Mouse (Mus musculus): ENCODE data around the gene Gipc2. TPM values are rescaled to one million over a fixed set of nuclear protein-coding genes. Genes with fewer than 3 reads are reported as not detected.

Gipc2 gene
- polyA plus RNA-seq, 1 experiment from 2014 or later, result 4.2 TPM

DNA sequence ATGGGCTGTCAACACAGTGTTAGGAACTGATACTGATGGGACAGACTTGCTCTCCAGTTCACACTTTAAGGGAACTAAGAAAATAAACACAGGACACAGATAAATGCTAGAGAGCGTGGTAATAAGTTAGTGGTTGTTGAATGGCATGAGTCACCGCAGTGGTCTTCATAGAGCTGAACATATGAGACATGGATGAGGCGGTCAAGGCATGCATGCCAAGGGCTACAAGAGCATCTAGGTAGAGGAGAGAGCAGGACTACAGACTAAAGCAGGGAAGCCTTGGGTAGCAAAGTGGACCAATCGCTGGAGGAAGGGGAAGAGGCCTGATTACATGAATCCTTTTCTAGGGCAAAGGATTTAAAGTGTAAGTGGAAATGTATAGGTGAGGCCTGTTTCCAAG lies 41.1 kb upstream of the Gipc2 start:
- Histone ChIP-seq H3K9me3 (replicated peaks; ENCODE audit: control insufficient read depth, low read length) (no peaks in the 10 kb centered on the region), H3K27me3 (ENCODE audit: control insufficient read depth, insufficient read depth, low read length) (no peaks in the 10 kb centered on the region), H3K27ac (replicated peaks; ENCODE audit: low read depth, low read length) (no peak overlapping the region), H3K4me1 (ENCODE audit: control insufficient read depth, insufficient read depth, low read length) (no peaks in the 10 kb centered on the region), H3K9ac (replicated peaks; ENCODE audit: low read length) (no peak overlapping the region), H3K4me2 (ENCODE audit: low read depth, low read length) (no peak overlapping the region), H3K4me3 (ENCODE audit: low read depth, low read length) (no peak overlapping the region), H3K36me3 (replicated peaks; ENCODE audit: control insufficient read depth, insufficient read depth, low read depth, low read length) (no peaks in the 10 kb centered on the region)
- 92% methylated on average over 4 of the region's 4 CpGs for WGBS
- ATAC-seq (replicated peaks; ENCODE audit: insufficient number of reproducible peaks, low FRiP score, low TSS enrichment, low read depth) (no peak), DNase-seq (ENCODE audit: low spot score) (no peak)

DNA sequence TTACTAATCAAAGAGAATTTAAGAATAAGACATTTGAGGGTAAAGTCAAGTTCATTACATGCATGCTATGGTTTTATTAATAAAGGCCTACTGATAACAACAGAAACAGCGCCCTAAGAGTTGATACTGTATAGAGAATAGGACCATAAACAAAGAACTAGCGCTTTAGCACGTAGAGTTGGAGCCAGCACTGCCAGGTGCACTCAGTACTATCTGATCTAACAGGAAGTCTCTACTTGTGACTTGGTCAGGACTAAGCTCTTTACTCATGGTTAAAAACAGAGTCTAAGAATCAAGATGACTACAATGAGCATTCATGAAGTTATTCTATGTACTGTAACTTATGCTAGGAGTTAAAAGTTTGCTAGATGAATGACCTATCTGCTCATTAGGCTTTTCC lies 38.5 kb upstream of the Gipc2 start:
- Histone ChIP-seq H3K4me1 (ENCODE audit: control insufficient read depth, insufficient read depth, low read length) (no peaks in the 10 kb centered on the region), H3K36me3 (replicated peaks; ENCODE audit: control insufficient read depth, insufficient read depth, low read depth, low read length) (no peaks in the 10 kb centered on the region), H3K9ac (replicated peaks; ENCODE audit: low read length) (no peak overlapping the region), H3K9me3 (replicated peaks; ENCODE audit: control insufficient read depth, low read length) (no peaks in the 10 kb centered on the region), H3K4me3 (ENCODE audit: low read depth, low read length) (no peak overlapping the region), H3K27me3 (ENCODE audit: control insufficient read depth, insufficient read depth, low read length) (no peaks in the 10 kb centered on the region), H3K27ac (replicated peaks; ENCODE audit: low read depth, low read length) (no peak overlapping the region), H3K4me2 (ENCODE audit: low read depth, low read length) (no peak overlapping the region)
- ATAC-seq (replicated peaks; ENCODE audit: insufficient number of reproducible peaks, low FRiP score, low TSS enrichment, low read depth) (no peak), DNase-seq (ENCODE audit: low spot score) (no peak)
- 89% methylated on average over 3 of the region's 3 CpGs for WGBS

GRCm38 (mm10) chr3:152203996-152204395 lies 38.0 kb upstream of the Gipc2 start:
- H3K9ac ChIP-seq (replicated peaks; ENCODE audit: low read length), result no peak overlapping the region
- no peak for ATAC-seq (replicated peaks; ENCODE audit: insufficient number of reproducible peaks, low FRiP score, low TSS enrichment, low read depth)
- no peaks in the 10 kb centered on the region for H3K36me3 ChIP-seq (replicated peaks; ENCODE audit: control insufficient read depth, insufficient read depth, low read depth, low read length)
- DNase-seq (ENCODE audit: low spot score), result no peak
- no peak overlapping the region for H3K27ac ChIP-seq (replicated peaks; ENCODE audit: low read depth, low read length)
- no peak overlapping the region for H3K4me2 ChIP-seq (ENCODE audit: low read depth, low read length)
- no peak overlapping the region for H3K4me3 ChIP-seq (ENCODE audit: low read depth, low read length)
- no peaks in the 10 kb centered on the region for H3K4me1 ChIP-seq (ENCODE audit: control insufficient read depth, insufficient read depth, low read length)
- H3K27me3 ChIP-seq (ENCODE audit: control insufficient read depth, insufficient read depth, low read length), result no peaks in the 10 kb centered on the region
- 72% methylated on average over 3 of the region's 3 CpGs for WGBS
- no peaks in the 10 kb centered on the region for H3K9me3 ChIP-seq (replicated peaks; ENCODE audit: control insufficient read depth, low read length)

GRCm38 (mm10) chr3:152203411-152203810 lies 37.4 kb upstream of the Gipc2 start:
- Histone ChIP-seq H3K4me3 (ENCODE audit: low read depth, low read length) (no peak overlapping the region), H3K27ac (replicated peaks; ENCODE audit: low read depth, low read length) (no peak overlapping the region), H3K9me3 (replicated peaks; ENCODE audit: control insufficient read depth, low read length) (no peaks in the 10 kb centered on the region), H3K9ac (replicated peaks; ENCODE audit: low read length) (no peak overlapping the region), H3K36me3 (replicated peaks; ENCODE audit: control insufficient read depth, insufficient read depth, low read depth, low read length) (no peaks in the 10 kb centered on the region), H3K27me3 (ENCODE audit: control insufficient read depth, insufficient read depth, low read length) (no peaks in the 10 kb centered on the region), H3K4me2 (ENCODE audit: low read depth, low read length) (no peak overlapping the region), H3K4me1 (ENCODE audit: control insufficient read depth, insufficient read depth, low read length) (no peaks in the 10 kb centered on the region)
- ATAC-seq (replicated peaks; ENCODE audit: insufficient number of reproducible peaks, low FRiP score, low TSS enrichment, low read depth) (no peak), DNase-seq (ENCODE audit: low spot score) (no peak)
- WGBS, result 86% methylated on average over 6 of the region's 6 CpGs

DNA sequence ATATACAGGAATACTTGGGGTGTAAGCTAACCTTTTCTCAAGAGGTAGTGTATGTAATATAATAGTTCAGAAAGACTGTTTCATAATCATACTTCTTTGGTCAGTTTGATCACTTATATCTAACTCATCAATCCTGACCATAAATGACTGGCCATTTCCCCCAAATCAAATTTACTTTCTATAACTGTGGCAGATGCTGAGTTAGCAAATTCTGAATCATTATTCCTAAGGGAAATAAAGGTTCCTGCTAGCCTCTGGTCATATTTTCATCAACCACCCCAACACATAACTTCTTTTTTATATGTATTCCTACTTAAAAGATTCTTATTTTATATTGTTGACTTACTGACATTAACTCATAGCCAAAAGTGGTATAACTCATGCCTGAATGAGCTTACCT lies 36.9 kb upstream of the Gipc2 start:
- H3K9me3 ChIP-seq (replicated peaks; ENCODE audit: control insufficient read depth, low read length), result no peaks in the 10 kb centered on the region
- no peak overlapping the region for H3K4me3 ChIP-seq (ENCODE audit: low read depth, low read length)
- H3K4me1 ChIP-seq (ENCODE audit: control insufficient read depth, insufficient read depth, low read length), result no peaks in the 10 kb centered on the region
- H3K27me3 ChIP-seq (ENCODE audit: control insufficient read depth, insufficient read depth, low read length), result no peaks in the 10 kb centered on the region
- no peak overlapping the region for H3K27ac ChIP-seq (replicated peaks; ENCODE audit: low read depth, low read length)
- H3K4me2 ChIP-seq (ENCODE audit: low read depth, low read length), result no peak overlapping the region
- DNase-seq (ENCODE audit: low spot score), result no peak
- ATAC-seq (replicated peaks; ENCODE audit: insufficient number of reproducible peaks, low FRiP score, low TSS enrichment, low read depth), result no peak
- H3K36me3 ChIP-seq (replicated peaks; ENCODE audit: control insufficient read depth, insufficient read depth, low read depth, low read length), result no peaks in the 10 kb centered on the region
- H3K9ac ChIP-seq (replicated peaks; ENCODE audit: low read length), result no peak overlapping the region

GRCm38 (mm10) chr3:152201651-152202050 lies 35.6 kb upstream of the Gipc2 start:
- no peak for DNase-seq (ENCODE audit: low spot score)
- 69% methylated on average over 2 of the region's 2 CpGs for WGBS
- H3K27me3 ChIP-seq (ENCODE audit: control insufficient read depth, insufficient read depth, low read length), result no peaks in the 10 kb centered on the region

DNA sequence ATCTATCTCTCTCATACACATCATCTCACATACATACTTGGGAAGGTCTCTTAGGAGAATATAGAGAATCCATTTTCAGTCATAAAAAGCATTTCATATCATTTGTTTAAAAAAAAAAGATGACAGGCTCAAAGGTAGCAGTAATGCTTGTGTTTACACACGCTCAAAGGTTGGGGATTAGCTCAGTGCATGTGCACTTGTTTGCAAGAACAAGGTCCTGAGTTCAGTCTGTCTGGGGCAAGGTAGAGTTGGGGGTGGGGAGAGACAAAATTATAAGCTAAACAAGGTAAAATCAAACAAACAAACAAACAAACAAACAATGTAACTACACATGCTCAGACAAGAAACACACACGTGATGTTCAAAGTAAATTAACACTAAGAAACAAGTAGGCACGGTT lies 35.2 kb upstream of the Gipc2 start:
- no peak overlapping the region for H3K4me3 ChIP-seq (ENCODE audit: low read depth, low read length)
- H3K27ac ChIP-seq (replicated peaks; ENCODE audit: low read depth, low read length), result no peak overlapping the region
- H3K36me3 ChIP-seq (replicated peaks; ENCODE audit: control insufficient read depth, insufficient read depth, low read depth, low read length), result no peaks in the 10 kb centered on the region
- DNase-seq (ENCODE audit: low spot score) (no peak), ATAC-seq (replicated peaks; ENCODE audit: insufficient number of reproducible peaks, low FRiP score, low TSS enrichment, low read depth) (no peak)
- H3K9me3 ChIP-seq (replicated peaks; ENCODE audit: control insufficient read depth, low read length), result no peaks in the 10 kb centered on the region
- H3K4me2 ChIP-seq (ENCODE audit: low read depth, low read length), result no peak overlapping the region
- 89% methylated on average over 3 of the region's 3 CpGs for WGBS
- H3K4me1 ChIP-seq (ENCODE audit: control insufficient read depth, insufficient read depth, low read length), result no peaks in the 10 kb centered on the region
- H3K9ac ChIP-seq (replicated peaks; ENCODE audit: low read length), result no peak overlapping the region
- no peaks in the 10 kb centered on the region for H3K27me3 ChIP-seq (ENCODE audit: control insufficient read depth, insufficient read depth, low read length)

More at GRCm38 (mm10) chr3:152201651-152202050, 35.6 kb upstream of the Gipc2 start:
- no peak overlapping the region for H3K4me3 ChIP-seq (ENCODE audit: low read depth, low read length)
- no peaks in the 10 kb centered on the region for H3K36me3 ChIP-seq (replicated peaks; ENCODE audit: control insufficient read depth, insufficient read depth, low read depth, low read length)
- H3K9me3 ChIP-seq (replicated peaks; ENCODE audit: control insufficient read depth, low read length), result no peaks in the 10 kb centered on the region
- H3K4me2 ChIP-seq (ENCODE audit: low read depth, low read length), result no peak overlapping the region
- H3K9ac ChIP-seq (replicated peaks; ENCODE audit: low read length), result no peak overlapping the region
- ATAC-seq (replicated peaks; ENCODE audit: insufficient number of reproducible peaks, low FRiP score, low TSS enrichment, low read depth), result no peak
- H3K27ac ChIP-seq (replicated peaks; ENCODE audit: low read depth, low read length), result no peak overlapping the region
- H3K4me1 ChIP-seq (ENCODE audit: control insufficient read depth, insufficient read depth, low read length), result no peaks in the 10 kb centered on the region

- WGBS, result 71% methylated on average over 3 of the region's 3 CpGs
- Histone ChIP-seq H3K27ac (replicated peaks; ENCODE audit: low read depth, low read length) (no peak overlapping the region), H3K9me3 (replicated peaks; ENCODE audit: control insufficient read depth, low read length) (no peaks in the 10 kb centered on the region), H3K4me2 (ENCODE audit: low read depth, low read length) (no peak overlapping the region), H3K27me3 (ENCODE audit: control insufficient read depth, insufficient read depth, low read length) (no peaks in the 10 kb centered on the region), H3K36me3 (replicated peaks; ENCODE audit: control insufficient read depth, insufficient read depth, low read depth, low read length) (no peaks in the 10 kb centered on the region), H3K9ac (replicated peaks; ENCODE audit: low read length) (no peak overlapping the region), H3K4me1 (ENCODE audit: control insufficient read depth, insufficient read depth, low read length) (no peaks in the 10 kb centered on the region), H3K4me3 (ENCODE audit: low read depth, low read length) (no peak overlapping the region)
- DNase-seq (ENCODE audit: low spot score) (no peak), ATAC-seq (replicated peaks; ENCODE audit: insufficient number of reproducible peaks, low FRiP score, low TSS enrichment, low read depth) (no peak)
These were observed 33.1 kb upstream of the Gipc2 start for GRCm38 (mm10) chr3:152199125-152199524.

Data from embryonic facial prominence, embryonic 11.5 days (tissue).